Mouse (Mus musculus) kidney, postnatal 25 days (tissue): ENCODE measurements around the gene Senp1.
A peak's percentile ranks its signal among the peaks of the same experiment; 100 is the strongest.

Experiments
- DNase-seq, 2 experiments: peaks; one replicate each; pipeline ENCODE4 v3.0.0; 2021; ENCODE audit warnings: mixed read lengths in 2 of 2

Gene Senp1

GRCm38 (mm10) chr15:98043967-98044366 is 49.6 kb downstream of the Senp1 start:
- DNase-seq, result no peak

GRCm38 (mm10) chr15:98042508-98042907 is 51.0 kb downstream of the Senp1 start:
- no peak for DNase-seq

GRCm38 (mm10) chr15:98039682-98040081 is 53.9 kb downstream of the Senp1 start:
- DNase-seq, result no peak

GRCm38 (mm10) chr15:98036578-98036977 is 57.0 kb downstream of the Senp1 start:
- no peak for DNase-seq

- no peak for DNase-seq
Measured at GRCm38 (mm10) chr15:98035076-98035755, 58.3 kb downstream of the Senp1 start.

GRCm38 (mm10) chr15:98033233-98033748 is 60.3 kb downstream of the Senp1 start:
- DNase-seq, result no peak

- DNase-seq, result no peak
Measured at GRCm38 (mm10) chr15:98029798-98030197, 63.7 kb downstream of the Senp1 start.

- no peak for DNase-seq
Measured at GRCm38 (mm10) chr15:98026967-98027904, 66.3 kb downstream of the Senp1 start.

- no peak for DNase-seq
Measured at GRCm38 (mm10) chr15:98025611-98026010, 67.9 kb downstream of the Senp1 start.

- DNase-seq, result peak; percentile 67 to 84
Measured at GRCm38 (mm10) chr15:98023137-98023536, 70.4 kb downstream of the Senp1 start.

- no peak for DNase-seq
Measured at GRCm38 (mm10) chr15:98021886-98022285, 71.7 kb downstream of the Senp1 start.

- no peak for DNase-seq
Measured at GRCm38 (mm10) chr15:98019047-98019446, 74.5 kb downstream of the Senp1 start.

GRCm38 (mm10) chr15:98017925-98018324 is 75.6 kb downstream of the Senp1 start:
- DNase-seq, result no peak

- no peak for DNase-seq
Measured at GRCm38 (mm10) chr15:98012810-98013209, 80.7 kb downstream of the Senp1 start.

GRCm38 (mm10) chr15:98005181-98005580 is 88.4 kb downstream of the Senp1 start:
- no peak for DNase-seq

- DNase-seq, result no peak
Measured at GRCm38 (mm10) chr15:98004740-98005159, 88.8 kb downstream of the Senp1 start.

GRCm38 (mm10) chr15:98003822-98004739 is 89.5 kb downstream of the Senp1 start, which contains the start of gene Col2a1:
Gene Col2a1 (minus strand): TSS chr15:98004695.
- DNase-seq, result peak in 1 of 2 experiments; percentile 11

- DNase-seq, result peak in 1 of 2 experiments; percentile 24
Measured at GRCm38 (mm10) chr15:98002991-98003821, 90.3 kb downstream of the Senp1 start.

GRCm38 (mm10) chr15:98002113-98002990 is 91.2 kb downstream of the Senp1 start:
- no peak for DNase-seq
